Mouse (Mus musculus): ENCODE data around the gene Pld5.
"Not testable (repeated sequence)": the region's sequence is repeated elsewhere in the genome, so short reads cannot be mapped to it uniquely, and the experiment has no call there.

Pld5 gene

GRCm38 (mm10) chr1:176036028-176036427 is 239.1 kb downstream of the Pld5 start:
- no peak for DNase-seq

GRCm38 (mm10) chr1:176034699-176035098 is 240.4 kb downstream of the Pld5 start:
- no peak for DNase-seq

GRCm38 (mm10) chr1:176033698-176034097 is 241.4 kb downstream of the Pld5 start:
- DNase-seq = no peak

GRCm38 (mm10) chr1:176029063-176029462 is 246.0 kb downstream of the Pld5 start:
- no peak for DNase-seq

GRCm38 (mm10) chr1:176028397-176028796 is 246.7 kb downstream of the Pld5 start:
- DNase-seq = no peak

GRCm38 (mm10) chr1:176024501-176024900 is 250.6 kb downstream of the Pld5 start:
- DNase-seq = no peak

GRCm38 (mm10) chr1:176018523-176018922 is 256.6 kb downstream of the Pld5 start:
- no peak for DNase-seq

GRCm38 (mm10) chr1:176016076-176016475 is 259.0 kb downstream of the Pld5 start:
- no peak for DNase-seq

- no peak for DNase-seq
Observed at GRCm38 (mm10) chr1:176013497-176014268, 261.4 kb downstream of the Pld5 start.

GRCm38 (mm10) chr1:176011535-176011934 is 263.6 kb downstream of the Pld5 start:
- DNase-seq = no peak

GRCm38 (mm10) chr1:176011072-176011471 is 264.0 kb downstream of the Pld5 start:
- no peak for DNase-seq

- DNase-seq = no peak
Observed at GRCm38 (mm10) chr1:176008411-176008810, 266.7 kb downstream of the Pld5 start.

- DNase-seq = no peak
Observed at GRCm38 (mm10) chr1:176000599-176000998, 274.5 kb downstream of the Pld5 start.

GRCm38 (mm10) chr1:175997076-175997651 is 277.9 kb downstream of the Pld5 start:
- no peak for DNase-seq

GRCm38 (mm10) chr1:175988912-175989311 is 286.2 kb downstream of the Pld5 start:
- no peak for DNase-seq

- no peak for DNase-seq
Observed at GRCm38 (mm10) chr1:175988448-175988847, 286.7 kb downstream of the Pld5 start.

- not testable (repeated sequence) for DNase-seq
Observed at GRCm38 (mm10) chr1:175979014-175979413, 296.1 kb downstream of the Pld5 start, which contains the start of gene Rbm8a2. Gene Rbm8a2 (minus strand): TSS chr1:175979114.

GRCm38 (mm10) chr1:175970710-175971109 is 304.4 kb downstream of the Pld5 start:
- DNase-seq = no peak

- DNase-seq = no peak
Observed at GRCm38 (mm10) chr1:175967004-175967745, 307.9 kb downstream of the Pld5 start.

GRCm38 (mm10) chr1:175961786-175962185 is 313.3 kb downstream of the Pld5 start:
- DNase-seq = no peak

GRCm38 (mm10) chr1:175950851-175951250 is 324.3 kb downstream of the Pld5 start:
- no peak for DNase-seq

GRCm38 (mm10) chr1:175950421-175950820 is 324.7 kb downstream of the Pld5 start:
- DNase-seq = no peak

- DNase-seq = no peak
Observed at GRCm38 (mm10) chr1:175946718-175947315, 328.3 kb downstream of the Pld5 start.
